Mouse (Mus musculus) 3134 (cell line): Measurements from ENCODE around the gene Gpr19.

Source experiments
- DNase-seq: peaks from one replicate; pipeline ENCODE4 v3.0.0-alpha.2; 2011; ENCODE audit warnings: low spot score; ENCODE audit not compliant: insufficient read length; ENCODE audit errors: extremely low read depth

The Gpr19 gene

DNA sequence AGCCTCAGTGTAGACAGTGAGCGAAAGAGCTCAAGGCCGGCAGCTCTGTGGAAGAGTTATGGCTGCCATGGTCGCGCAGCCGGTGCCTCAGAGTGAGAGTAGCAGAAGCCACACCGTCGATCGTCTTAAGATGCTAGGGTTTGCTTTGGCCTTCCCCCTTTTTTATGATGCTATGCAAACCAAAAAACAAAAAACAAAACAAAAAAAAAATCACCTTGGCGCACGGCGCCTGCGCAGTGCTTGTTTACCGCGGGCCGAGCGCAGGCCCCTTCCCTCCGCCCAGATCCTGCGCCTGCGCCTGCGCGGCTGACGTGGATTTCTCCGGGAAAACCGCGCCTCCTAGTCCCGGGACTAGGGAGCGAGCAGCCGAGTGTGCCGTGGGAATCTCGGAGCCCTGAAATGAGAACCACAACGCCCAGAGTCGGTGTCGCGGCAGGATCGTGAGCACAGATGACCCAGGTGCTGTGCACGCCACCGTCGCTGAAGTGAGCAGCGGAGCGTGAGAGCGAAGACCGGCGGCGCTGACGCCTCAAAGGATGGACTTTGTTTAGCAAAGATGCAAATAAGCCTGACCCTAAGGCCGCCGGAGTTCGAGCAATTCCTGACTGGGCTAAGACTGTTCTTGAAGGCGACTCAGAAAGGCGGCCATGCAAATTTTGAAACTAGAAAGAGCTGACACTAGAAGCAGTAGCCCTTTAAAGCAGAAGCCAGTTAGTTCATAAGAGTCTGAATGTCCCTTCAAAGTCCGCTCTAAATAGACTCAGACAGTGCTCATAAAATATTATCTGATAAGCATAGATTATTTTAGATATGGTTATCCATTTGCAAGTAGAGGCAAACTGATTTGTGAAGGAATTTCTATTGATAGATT is at the start of gene Gpr19:
Gene Gpr19 (minus strand): TSS at position 484 of the 871 bp plus-strand sequence.
- DNase-seq = peak; percentile 98

DNA sequence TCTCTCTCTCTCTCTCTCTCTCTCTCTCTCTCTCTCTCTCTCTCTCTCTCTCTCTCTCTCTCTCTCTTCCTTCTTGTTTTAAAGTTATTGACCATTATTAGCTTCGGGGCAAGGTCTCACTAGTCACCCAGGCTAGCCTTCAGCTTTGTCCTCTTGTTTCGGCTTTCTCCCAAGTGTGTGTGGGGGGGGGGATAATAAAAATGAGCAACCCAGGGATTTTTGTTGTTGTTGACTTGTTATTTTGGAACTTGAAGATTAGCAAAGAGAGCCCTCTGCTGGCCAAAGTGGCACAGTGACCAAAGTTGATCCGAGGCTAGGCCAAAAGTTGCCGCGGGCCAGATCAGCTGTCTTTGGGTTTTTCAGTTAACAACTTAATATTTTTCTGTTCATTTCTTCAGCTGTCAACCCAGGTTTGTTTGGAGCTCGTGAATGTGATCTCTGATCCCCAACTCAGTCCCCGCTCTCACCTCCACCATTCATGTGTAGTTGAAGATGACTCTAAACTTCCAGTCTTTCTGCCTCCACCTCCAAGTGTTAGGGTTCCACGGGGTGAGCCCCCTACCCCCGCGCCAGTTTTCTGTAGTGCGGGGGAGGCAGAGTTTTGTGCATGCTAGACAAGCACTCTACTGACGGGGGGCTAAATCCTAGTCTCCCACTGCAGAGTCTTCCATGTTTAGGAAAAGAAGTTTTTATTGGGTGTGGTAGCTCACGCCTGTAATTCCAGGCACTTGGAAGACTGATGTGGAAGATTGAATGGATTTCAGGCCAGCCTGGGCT is 49.1 kb upstream of the Gpr19 start:
- peak; percentile 68 for DNase-seq

DNA sequence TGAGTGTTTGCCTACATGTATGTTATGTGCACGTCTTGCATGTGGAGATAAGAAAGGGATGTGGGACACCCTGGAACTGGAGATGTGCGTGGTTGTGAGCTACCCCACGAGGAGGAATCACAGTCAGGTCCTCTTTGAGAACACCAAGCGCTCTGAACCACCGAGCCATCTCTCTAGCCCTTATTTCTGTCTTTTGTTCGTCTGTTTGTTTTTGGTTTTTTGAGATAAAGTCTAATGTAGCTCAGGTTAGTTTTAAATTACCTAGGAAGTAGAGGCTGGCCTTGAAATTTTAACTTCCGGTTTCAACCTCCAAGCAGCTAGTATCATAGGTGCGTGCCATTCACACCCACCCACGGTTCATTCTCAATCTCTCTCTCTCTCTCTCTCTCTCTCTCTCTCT is 48.5 kb upstream of the Gpr19 start:
- no peak for DNase-seq

DNA sequence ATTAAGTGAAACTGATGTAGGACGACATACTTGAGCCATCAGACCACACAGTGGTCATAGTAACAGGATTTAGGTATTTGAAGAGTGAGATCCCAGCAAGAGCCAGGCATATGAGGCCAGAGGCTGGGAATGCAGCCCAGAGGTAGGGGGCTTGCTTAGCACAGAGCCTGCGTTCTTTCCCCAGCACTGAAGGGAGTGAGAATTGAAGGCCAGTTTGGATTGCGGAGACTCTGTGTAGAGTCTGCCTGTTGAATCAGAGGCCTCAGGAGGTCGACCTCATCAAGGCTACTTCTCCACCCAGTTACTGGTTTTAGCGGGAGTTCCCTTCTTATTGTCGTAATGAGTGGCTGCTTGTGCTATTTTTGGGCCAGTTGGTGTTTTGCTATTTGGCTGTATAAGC is 47.7 kb upstream of the Gpr19 start:
- DNase-seq = no peak

DNA sequence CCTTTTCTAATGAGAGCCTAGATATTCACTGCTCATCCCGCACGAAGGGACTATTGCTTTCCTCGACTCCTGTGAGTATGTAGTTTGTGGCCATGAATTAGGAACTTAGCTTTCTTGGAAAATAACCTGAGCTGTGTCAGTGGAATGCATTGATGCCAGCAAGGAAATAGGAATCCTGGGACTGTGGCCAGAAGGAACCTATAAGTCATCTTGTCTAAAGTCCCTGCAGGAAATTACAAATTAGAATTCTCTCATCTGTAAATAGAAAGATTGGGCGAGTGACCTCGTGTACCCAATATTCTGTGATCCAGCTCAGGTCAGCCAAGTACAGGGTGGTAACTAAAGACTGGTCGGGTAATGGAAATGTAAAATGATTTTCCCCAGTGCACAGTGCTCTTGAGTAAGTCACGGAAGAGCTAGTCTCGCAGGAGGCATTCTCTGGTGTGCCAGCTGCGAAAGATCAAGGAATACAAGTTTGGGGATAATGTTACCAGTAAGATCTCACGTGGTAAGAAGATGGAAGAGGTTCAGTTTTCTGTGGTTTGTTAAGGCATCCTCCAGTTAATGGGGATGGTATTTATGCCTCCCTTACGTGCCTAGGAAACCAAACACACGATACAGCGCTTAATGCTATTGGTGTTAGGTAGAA is 45.5 kb upstream of the Gpr19 start:
- DNase-seq = peak; percentile 55

DNA sequence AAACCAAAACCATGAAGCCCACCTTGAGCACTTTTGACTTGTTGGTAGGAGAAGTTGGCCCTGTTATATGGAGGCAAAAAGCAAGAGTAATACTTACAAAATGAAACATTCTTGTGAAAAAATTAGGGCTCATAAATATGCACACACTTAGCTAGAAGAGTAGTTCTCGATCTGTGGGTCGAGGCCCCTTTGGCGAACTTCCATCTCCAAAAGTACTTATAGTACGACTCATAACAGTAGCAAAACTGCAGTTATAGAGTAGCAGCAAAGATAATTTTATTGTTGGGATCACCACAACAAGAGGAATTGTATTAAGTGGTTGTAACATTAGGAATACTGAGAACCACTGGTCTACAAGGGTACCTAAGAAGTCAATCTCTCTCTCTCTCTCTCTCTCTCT is 41.4 kb upstream of the Gpr19 start:
- no peak for DNase-seq

DNA sequence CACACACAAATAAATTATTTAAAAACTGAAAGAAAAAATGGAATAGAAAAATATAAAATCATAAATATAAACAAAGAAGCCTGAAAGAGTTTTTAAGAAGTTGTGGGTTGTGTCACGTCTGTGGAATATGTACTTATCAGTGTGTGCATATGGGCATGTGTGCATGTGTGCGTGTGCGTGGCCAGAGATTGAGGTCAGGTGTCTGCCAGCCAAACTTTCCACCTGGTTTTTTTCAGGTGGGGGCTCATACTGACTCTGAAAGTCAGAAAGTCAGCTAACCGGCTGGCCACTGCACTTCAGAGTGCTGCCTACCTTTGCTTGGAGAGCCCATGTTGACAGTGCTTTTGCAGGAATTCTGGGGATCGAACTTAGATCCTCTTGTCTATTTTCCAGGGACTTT is 35.9 kb upstream of the Gpr19 start:
- no peak for DNase-seq

DNA sequence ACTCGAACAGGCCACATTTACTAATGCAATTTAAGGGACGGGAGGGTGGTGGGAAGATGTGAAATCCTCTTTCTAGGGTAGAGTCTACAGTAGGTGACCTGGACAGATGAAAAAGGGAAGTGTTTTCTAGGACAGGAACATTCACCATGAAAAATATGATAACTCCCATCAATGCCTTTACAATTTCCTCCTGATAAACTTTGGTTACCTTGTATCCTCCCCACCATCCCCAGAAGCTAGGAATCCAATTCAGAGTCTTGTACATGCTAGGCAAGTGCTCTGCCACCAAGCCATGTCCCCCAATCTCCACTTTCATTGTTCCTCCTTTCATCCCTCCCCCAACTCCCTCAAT is 34.8 kb upstream of the Gpr19 start:
- no peak for DNase-seq

DNA sequence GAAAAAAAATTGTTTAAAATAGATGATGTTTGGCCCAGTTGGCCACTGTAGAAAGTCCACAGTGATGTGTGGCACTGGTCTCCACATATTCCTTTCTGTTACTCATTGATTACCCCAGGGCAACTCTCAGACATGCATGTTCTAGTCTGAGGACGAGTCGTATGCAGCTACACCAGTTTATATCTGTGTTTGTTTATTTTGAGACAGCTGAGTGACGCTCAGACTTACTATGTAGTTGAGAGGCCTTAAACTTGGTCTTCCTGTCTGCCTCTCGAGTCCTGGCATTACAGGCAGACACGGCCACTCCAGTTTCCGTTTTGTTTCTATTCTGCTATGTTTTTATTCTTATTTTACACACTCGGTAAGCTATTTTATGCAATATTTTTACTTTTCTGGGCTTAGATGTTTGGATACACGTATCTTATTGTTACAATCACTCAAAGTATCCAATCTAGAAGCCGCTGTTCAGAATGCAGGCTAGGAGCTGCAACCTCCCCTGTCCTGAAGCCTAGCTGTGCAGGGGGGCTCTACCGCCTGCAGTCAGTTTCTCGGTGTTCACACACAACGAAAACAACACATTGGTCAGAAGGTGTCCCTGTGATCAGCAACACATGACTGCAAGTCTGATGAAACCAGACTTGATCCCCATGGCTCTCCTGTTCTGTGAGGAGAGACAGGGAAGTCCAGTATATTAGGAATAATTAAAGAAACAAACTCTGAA is 34.3 kb upstream of the Gpr19 start:
- DNase-seq = no peak

DNA sequence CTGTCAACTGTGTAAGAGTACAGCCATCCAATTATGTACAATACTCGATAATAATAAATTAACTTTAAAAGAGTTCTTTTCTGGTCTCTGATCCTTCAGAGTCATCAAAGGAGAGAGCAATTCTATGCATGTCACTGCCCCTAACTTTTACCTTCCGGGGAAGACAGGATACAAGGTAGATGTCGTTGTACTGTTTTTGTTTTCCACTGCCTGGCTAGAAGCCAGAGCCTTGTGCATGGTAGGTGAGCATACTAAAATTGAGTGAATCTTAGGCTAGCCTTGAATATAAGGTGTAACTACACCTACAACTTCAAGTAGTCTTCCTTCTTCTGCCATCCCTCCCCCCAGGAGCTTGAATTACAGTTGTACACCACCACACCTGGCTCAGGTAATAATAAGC is 32.8 kb upstream of the Gpr19 start:
- DNase-seq = no peak

DNA sequence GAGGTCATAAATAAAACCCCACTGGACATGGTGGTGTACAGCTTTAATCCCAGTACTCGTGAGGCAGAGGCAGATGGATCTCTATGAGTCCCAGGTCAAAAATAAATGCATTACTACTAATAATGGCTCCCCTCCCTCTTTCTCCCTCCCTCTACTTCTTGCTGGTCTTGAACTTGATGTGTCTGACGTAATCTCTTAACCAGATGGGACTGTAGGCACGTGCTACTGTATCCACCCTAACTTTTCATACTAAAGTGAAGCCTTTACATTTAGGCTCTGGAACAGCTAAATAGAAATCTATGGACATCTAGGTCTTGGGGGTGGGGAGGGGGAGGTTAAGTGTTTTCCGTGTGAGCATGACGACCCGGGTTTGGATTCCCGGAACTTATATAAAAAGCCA is 32.0 kb upstream of the Gpr19 start:
- no peak for DNase-seq

DNA sequence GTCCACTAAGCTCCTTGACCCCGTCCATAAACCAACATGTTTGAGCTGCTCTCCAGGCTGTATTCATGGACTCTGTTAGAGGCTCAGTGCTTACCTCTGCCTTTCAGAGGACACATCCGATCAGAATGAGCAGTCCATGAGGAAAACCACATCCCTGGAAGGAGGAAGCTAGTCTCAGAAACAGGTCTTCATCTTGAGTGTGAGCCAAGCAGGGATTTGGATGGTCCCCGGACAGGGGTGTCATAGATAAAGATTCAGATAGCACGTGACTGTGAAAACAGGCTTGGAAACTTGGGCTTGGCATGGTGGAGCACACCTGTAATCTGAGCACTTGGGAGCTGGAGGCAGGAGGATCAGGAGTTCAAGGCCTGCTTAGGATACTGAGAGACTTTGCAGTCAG is 31.5 kb upstream of the Gpr19 start:
- DNase-seq = peak; percentile 60

DNA sequence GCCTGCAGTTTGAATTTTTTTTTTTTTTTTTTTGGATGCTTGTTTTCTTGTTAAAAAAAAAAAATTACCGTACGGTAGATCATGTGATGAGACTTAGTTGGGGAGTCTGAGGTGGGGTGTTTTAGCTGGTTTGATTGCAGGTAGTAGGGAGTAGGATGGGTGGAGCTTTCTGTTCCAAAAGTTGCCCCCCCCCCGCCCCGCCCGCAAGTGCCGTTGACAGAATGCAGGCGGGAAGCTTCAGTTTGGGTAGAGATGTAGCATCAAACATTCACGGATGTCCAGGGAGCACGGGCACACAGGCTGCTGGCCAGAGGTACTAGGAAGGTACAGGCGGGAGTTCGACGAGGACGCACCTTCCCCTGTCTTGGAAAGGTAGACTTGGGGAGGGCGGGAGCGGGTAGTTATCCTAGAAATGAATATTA is 30.5 kb upstream of the Gpr19 start:
- no peak for DNase-seq

DNA sequence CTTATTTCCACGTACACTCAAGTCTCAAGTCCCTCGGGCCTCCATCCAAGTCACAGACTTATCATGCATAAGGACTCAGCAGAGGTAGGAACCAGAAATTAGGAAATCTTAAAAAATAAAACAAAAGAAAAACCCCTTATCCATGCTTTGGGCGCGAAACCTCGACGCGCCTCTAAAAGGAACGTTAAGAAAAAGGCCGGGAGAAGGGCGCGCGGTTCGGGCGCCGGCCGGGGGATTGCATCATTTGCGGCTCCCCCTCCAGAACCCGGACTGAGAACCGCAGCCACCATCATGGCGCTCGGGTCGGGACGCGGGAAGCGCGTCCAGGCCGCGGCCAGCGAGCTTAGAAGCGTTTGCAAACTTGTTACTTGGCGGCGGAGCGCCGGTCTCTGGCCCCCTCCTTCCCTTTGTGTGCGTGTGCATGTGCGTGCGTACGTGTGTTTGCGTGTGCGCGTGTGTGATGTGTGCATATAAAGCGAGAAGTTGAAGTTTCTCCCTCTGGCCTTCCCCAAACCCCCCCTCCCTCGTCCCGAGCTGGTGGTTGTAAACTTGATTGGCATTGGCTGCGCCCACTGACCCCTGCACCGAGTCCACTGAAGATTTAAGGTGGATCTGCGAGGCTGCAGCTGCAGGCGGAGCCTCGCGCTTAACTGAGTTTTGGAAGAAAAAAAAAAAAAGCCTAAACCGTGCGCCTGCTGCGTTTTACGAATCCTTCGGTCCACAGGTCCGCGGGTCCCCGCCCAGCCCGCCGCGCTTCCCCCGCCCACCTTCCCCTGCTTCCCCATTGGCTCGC is 29.9 kb upstream of the Gpr19 start:
- DNase-seq = peak; percentile 100

DNA sequence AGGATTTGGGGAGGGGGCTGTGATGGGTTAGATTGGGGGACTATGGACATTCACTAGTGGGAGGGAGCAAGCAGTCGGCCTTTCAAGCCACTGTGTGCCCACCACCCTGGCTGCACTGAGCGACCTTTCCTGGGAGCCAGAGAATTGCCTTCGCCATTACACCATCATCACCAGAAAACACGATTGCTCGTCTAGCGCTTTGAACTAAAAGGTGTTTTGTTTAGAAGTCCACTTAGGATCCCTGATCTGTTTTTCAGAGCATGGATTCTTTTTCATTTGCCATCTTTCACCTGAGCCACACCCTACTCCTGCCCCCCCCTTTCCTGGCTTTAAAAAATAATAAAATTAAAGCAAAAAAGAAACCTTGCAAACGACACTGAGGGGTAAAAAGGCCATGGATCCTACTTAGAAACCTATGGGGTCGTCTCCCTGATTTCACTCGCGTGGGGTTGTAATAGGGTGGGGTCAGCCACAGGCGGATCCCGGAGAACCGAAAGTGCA is 29.3 kb upstream of the Gpr19 start:
- no peak for DNase-seq

DNA sequence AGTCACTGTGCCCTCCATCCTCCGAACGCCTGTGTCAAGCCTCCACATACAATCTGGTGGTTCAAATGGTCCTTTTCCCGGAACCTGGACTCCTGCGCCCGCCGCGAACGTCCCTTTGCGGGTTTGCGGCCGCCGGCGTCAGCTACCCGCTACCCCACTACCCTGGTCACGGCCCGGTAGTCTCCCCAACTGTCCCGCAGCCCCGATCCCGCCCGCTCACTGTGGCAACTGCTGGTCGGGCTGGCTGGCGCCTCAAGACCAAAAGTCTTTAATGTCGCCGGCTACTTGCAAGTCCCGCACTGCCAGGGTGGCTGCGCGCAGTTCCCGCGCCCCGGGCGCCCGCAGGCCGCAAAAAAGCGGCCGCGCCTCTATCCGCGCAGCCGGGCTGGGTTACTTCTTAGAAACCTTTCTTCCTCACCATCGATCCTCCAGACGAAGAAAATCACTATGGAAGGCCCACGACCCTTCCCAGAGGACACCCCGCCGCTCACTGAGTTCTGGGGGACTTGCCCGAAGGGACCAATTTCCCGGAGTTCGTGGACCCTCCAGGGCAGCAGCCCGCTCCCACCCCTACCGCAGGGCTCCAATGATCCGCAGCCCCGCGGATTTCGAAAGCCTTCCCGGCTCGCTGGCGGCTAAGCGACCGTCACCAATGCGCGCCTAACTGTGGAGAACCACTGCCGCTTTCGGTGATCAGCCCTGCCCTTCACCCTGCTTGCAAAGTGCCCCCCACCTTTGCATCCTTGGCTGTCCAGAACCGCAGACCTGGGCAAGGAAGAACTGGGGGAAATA is 28.6 kb upstream of the Gpr19 start:
- DNase-seq = peak; percentile 94

DNA sequence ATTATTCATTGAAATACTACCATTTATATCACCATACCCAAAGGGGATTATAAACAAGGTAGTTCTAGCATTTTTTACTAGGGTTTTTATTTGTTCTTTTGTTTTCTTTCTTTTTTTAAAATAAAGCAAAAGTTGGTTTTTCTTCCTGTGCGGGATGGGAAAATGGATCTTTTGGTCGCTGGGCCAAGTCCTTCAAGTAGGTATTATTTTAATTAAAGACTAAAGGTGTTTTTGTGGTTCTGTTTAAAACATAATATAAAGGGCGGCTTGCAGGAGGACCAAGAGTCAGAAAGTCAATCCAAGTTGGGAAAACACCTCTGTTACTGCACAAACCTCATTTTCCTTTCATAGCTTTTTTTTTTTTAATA is 27.9 kb upstream of the Gpr19 start:
- no peak for DNase-seq

DNA sequence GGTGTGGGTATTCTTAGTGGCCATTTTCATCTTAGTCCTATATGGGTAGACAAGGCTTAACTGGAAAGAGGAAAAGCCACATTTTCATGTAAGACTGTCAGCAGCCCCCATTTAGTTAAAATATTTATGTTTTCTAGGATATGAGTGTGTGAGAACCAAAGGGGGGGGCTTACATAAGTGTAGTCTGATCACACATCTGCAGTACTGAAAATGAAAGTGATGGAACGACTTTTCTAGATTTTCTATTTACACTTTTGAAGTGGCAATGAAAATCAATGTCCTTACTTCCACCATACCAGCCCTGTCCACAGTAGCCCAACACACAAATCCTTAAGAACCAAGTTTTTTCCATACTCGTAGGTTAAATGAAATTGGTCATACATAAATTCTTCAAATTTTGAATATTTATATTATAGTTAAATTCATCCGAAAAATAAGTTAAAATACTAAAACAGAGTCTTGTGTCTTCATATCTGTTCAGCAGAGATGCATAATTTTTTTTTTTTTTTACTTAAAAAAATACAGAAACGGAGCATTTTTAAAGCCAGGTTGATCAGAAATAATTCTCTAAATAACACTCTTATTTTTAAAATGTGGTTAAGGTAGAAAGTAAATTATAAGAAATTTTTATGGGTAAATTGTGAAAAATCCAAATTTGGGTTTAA is 27.4 kb upstream of the Gpr19 start:
- no peak for DNase-seq

DNA sequence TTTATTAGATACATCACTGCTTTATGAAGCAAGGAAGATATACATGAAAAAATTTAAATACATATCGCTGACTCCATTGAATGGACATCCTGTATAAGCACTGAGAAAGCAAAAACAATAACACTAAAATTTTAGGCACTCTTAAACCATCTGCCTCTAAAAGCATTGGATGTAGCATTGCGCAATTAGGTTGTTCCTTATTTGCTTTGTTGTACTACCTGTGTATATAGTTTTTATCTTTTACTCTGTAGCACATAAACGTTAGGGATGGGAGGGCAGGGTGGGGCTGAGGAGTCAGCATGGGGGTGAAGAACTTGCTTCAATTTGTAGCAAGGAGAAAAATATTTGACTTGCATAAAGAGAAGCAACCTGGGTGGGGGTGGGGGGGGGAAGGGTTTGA is 25.9 kb upstream of the Gpr19 start:
- DNase-seq = no peak
